Mouse (Mus musculus): ENCODE measurements around the gene Ndufb6.

- TF ChIP-seq CTCF (IDR thresholded peaks at IDR 0.05; ENCODE audit: borderline replicate concordance, control insufficient read depth, extremely low read depth, insufficient read depth, low read length, poor library complexity) (no peak), POLR2A (IDR thresholded peaks at IDR 0.05; ENCODE audit: control insufficient read depth, extremely low read depth, insufficient read depth, low read length, poor library complexity) (no peak)
These were observed 25.5 kb downstream of the Ndufb6 start for GRCm38 (mm10) chr4:40253766-40254165.

All from thymus, adult 2 months (tissue).